Mouse (Mus musculus): ENCODE results near the gene Csrp1.

Csrp1 gene

GRCm38 (mm10) chr1:135698046-135698445 lies 21.8 kb upstream of the Csrp1 start:
- no peak for DNase-seq (ENCODE audit: low read depth, low spot score)

DNA sequence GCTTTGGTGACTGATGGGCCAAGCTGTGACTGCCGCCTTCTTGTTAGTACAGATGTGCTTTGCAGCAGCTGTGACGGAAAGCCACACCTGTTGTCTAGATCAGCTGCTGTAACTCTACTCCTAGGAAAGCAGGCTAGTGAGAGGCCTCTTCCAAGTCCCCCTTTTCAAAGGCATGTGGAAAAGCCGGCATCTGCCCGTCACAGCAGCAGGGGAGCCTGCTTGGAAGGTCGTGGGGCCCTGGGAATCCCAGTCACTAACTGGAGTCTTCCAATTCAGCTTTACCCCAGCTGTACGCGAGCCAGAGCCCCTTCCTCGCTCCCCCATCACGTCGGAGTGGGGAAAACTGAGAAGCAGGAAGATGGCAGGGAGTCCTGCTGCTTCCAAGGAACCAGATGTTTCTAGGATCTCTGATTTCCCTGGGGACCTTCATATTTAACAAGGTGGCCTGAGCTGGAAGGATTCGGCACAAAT lies 21.4 kb upstream of the Csrp1 start:
- no peak for DNase-seq (ENCODE audit: low read depth, low spot score)

GRCm38 (mm10) chr1:135698996-135699705 lies 20.7 kb upstream of the Csrp1 start:
- DNase-seq (ENCODE audit: low read depth, low spot score): no peak

DNA sequence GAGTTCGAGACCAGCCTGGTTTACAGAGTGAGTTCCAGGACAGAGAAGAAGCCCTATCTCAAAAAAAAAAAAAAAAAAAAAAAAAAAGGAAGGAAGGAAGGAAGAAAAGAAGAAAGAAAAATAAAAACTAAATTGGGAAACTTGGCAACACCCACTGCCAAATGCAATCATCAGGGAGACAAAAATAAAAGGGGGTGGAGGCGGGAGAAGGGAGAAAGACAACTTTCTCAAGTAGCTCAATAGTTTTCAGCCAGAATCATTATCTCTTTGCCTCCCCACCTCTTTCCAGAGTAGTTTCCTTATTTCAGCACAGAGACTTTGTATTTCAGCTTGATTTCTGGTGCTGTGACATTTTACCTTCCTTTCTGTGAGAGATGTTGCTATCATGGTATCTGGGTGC lies 20.0 kb upstream of the Csrp1 start:
- DNase-seq (ENCODE audit: low read depth, low spot score): no peak

GRCm38 (mm10) chr1:135700605-135701004 lies 19.3 kb upstream of the Csrp1 start:
- no peak for DNase-seq (ENCODE audit: low read depth, low spot score)

DNA sequence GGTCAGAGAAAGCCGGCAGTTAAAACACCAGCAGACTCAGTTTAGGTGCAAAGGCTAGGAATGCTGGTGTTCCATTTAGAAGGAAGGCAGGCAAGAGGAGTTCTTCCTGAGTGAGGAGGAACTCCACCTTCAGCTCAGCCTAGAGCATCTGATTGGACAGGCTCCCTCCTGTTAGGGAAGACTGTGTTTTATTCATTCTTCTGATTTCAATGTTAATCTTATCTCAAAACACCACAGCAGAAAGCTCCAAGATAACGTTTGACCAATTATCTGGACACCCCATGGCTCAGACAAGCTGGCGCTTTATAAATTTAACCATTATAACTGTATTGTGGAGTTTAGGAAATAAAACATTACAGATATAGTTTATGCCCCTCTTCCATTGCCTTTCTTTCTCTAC lies 18.5 kb upstream of the Csrp1 start:
- no peak for DNase-seq (ENCODE audit: low read depth, low spot score)

DNA sequence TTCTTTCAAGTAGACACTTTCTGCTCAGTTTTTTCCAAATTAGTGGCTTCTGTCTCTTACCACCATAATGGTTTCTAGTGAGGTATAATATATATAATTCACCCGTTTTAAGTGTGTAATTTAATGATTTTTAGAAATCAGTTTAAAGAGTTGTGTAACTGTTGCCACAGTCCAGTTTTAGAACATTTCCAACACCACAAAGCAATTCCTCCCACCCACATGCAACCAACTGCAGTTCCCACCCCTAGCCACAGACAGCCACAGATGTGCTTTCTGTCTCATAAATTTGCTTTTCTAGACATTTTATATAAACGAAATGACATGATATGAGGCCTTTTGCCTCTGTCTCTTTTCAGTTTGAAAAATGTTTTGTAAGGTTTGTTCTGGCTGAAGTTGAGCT lies 17.1 kb upstream of the Csrp1 start:
- no peak for DNase-seq (ENCODE audit: low read depth, low spot score)

GRCm38 (mm10) chr1:135704317-135704821 lies 15.5 kb upstream of the Csrp1 start:
- no peak for DNase-seq (ENCODE audit: low read depth, low spot score)

GRCm38 (mm10) chr1:135708369-135708768 lies 11.5 kb upstream of the Csrp1 start:
- no peak for DNase-seq (ENCODE audit: low read depth, low spot score)

DNA sequence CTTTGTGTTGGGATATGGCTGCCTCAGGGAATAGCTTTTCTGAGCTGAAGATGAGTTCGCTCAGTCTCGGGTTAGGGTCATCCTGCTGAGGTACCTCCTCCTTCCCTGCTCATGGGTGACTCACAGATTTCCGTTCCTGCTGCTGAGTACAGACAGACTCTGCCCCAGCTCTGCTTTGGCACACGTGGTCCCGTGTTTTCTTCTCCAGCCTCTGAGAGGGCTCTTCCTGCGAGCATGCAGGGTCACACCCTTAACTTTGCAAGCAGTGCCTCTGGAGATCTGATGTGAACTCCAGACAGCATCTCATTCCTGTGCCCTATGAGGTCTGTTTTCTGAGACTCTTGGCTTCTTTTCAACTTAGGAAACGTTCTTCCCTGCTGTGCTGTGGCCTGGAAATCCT lies 8.7 kb upstream of the Csrp1 start:
- no peak for DNase-seq (ENCODE audit: low read depth, low spot score)

- DNase-seq (ENCODE audit: low read depth, low spot score): no peak
These were observed 5.6 kb upstream of the Csrp1 start for GRCm38 (mm10) chr1:135714028-135714815.

GRCm38 (mm10) chr1:135714901-135715609 lies 4.8 kb upstream of the Csrp1 start:
- no peak for DNase-seq (ENCODE audit: low read depth, low spot score)

DNA sequence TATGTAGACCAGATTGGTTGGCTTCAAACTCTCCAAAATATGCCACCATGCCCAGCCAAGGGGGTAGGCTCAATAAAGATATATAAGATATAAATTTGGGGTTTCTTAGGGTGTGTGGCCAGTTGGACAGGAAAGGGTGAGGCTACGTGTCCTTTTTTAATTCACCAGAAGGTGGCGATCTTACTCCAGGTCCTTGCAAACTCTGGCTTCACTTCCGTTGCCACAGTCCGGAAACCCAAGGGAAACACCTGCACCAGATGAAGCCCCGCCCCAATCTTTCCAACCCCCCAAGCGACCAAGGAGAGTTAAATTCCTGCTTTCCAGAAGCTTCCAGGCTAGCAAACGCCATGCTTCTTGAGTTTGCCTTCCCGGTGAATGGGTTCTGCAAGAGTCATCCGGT lies 375 bp upstream of the Csrp1 start:
- peak; percentile 63 for DNase-seq (ENCODE audit: low read depth, low spot score)

DNA sequence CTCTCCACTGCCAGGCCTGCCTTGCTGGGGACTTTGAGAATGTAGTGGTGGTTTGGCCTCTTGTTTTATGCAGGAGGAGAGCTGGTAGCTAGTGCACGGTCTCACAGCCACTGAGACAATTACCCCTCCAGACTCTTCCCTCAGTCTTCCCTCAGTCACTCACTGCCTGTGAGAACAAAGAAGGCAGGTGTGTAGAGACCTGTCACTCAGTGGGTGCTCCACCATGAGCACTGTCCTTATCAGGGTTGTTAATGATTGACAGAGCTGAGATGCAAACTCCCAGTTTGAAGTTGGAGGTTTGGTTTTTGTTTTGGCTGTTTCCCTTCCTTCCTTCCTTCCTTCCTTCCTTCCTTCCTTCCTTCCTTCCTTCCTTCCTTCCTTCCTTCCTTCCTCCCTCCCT lies 3.2 kb downstream of the Csrp1 start:
- DNase-seq (ENCODE audit: low read depth, low spot score): no peak

GRCm38 (mm10) chr1:135724134-135724533 lies 4.3 kb downstream of the Csrp1 start:
- no peak for DNase-seq (ENCODE audit: low read depth, low spot score)

GRCm38 (mm10) chr1:135725324-135725723 lies 5.5 kb downstream of the Csrp1 start:
- no peak for DNase-seq (ENCODE audit: low read depth, low spot score)

DNA sequence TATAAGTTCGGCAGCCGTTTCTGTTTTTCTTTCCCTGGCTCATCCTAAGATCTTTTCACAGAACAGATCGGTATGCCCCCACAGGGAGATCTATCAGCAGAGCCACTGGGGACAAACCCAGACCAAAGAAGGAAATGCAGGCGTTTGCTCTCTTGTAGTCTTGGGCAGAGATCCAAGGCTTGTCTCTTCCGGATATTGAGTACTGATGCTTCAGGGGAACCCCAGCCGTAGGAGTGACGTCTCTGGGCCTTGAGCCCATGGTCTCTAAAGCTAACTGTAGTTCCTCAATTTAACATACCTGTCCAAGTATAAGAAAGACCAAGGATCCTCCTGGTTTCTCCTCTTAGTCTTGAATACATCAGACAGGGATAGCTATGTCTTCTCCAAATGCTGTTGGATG lies 6.1 kb downstream of the Csrp1 start:
- DNase-seq (ENCODE audit: low read depth, low spot score): no peak

DNA sequence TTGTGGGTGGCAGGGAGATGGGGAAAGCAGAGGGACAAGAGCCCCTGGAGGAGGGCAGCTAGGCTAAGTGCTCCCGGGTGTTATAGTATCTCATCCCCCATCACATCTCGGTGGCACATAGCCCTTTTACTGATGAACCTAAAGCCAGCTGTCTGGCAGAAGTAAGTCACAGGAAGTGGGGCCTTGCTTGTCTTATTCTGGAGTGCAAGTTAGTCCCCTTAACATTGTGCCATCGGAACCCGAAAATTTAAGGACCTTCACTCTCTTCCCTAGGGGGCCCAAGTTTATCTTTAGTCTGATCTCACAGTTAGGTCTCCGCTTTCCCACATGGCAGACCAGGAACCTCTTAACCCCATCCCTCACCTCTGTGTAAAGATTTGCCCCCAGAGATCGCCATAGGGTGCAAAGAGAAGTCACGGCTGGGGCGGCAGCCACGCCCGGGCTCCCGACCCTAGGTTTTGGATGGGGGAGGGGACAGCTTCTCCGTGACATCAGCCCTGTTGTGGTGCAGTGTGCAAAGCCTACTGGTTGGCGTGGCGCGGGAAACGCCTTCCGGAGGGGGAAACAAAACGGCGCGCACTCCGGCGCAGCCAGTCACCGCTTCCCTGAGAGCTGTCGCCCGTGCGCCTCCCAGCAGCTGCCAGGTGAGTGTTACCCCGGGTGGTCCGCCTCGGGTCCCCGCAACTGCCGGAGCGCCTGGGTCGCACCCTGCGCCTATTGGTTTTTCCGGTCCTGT lies 8.9 kb downstream of the Csrp1 start:
- DNase-seq (ENCODE audit: low read depth, low spot score): peak; percentile 65

DNA sequence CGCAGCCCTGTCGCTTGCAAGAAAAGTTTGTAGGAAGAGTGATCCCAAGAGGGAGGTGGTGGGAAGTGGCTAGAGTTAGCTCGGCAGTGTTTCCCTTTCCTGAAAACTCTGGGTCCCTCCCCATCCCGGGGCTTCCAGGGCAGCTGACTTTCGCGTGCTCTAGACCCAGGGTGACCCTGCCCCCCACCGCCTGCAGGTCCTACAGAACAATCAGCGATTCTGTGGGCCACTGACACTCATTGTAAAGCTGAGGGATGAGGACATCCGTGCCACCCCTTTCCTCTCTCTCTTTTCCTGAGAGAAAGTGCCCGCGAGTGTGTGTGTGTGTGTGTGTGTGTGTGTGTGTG lies 9.5 kb downstream of the Csrp1 start:
- DNase-seq (ENCODE audit: low read depth, low spot score): no peak

DNA sequence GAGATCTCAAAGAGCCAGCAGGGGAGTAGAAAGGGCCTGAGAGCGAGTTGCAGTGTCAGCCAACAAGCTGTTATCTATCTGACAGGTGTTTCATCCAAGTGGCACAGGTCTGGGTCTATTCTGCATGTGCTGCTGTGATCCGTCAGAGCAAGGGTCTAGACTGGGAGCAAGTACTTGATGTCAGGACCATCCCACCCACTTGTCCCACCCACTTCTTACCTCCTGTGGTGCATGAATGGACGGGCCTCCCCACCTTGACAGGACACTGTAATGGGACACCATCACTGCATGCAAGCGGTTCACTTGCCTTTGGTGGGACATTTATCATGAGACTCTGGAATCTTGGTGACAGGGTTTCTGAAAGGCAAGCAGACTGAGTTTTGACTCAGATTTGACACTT lies 10.0 kb downstream of the Csrp1 start:
- no peak for DNase-seq (ENCODE audit: low read depth, low spot score)

DNA sequence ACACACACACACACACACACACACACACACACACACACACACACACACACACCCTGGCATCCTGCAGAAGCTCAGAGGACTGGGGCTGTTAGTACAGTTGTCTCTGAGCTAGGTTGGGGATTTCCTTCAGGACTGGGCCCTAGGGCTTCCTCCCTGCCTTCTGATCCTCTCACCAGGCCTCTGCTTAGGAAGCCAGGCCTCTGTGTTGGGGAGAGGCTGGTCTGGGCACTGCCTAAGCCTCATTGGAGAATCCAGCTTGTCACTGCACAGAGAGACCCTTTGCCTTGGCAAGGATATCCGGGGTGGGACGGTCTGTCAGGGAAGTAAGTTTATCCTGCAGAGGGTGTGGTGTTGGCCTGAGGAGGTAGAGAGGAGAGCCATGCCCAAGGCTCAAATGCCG lies 10.4 kb downstream of the Csrp1 start:
- no peak for DNase-seq (ENCODE audit: low read depth, low spot score)

DNA sequence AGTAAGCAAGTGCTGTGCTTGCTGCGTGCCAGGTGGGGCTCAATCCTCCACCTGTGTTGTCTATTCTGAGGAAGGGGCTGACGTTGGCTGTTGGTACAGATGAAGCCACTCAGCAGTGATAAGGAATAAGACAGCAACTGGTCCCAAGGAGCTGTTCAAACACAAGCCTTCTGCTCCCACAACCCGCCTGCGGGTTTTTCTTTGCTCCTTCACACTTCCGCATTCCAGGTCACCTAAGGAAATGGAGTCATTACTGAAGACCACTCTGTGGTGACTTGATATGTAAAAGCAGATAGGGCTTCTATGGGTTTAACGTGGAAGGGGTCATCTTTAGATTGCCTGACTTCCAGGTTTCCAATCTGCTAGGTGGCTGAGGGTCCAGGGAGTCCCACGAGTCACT lies 11.5 kb downstream of the Csrp1 start:
- DNase-seq (ENCODE audit: low read depth, low spot score): no peak
